Mouse (Mus musculus): Measurements from ENCODE around the gene Usp48. TPM values are rescaled to one million over a fixed set of nuclear protein-coding genes. Genes with fewer than 3 reads are reported as not detected.

The Usp48 gene
- total RNA-seq, 2 experiments from 2014 or later = 128 to 144 TPM

- intact Hi-C loops (cut with DNase I) = no loop called here
- H3K27ac ChIP-seq = peak overlapping the region; percentile 53
- TF ChIP-seq CTCF (IDR thresholded peaks at IDR 0.05) = no peak
These were observed 104.8 kb downstream of the Usp48 start for GRCm38 (mm10) chr4:137698076-137698985.

DNA sequence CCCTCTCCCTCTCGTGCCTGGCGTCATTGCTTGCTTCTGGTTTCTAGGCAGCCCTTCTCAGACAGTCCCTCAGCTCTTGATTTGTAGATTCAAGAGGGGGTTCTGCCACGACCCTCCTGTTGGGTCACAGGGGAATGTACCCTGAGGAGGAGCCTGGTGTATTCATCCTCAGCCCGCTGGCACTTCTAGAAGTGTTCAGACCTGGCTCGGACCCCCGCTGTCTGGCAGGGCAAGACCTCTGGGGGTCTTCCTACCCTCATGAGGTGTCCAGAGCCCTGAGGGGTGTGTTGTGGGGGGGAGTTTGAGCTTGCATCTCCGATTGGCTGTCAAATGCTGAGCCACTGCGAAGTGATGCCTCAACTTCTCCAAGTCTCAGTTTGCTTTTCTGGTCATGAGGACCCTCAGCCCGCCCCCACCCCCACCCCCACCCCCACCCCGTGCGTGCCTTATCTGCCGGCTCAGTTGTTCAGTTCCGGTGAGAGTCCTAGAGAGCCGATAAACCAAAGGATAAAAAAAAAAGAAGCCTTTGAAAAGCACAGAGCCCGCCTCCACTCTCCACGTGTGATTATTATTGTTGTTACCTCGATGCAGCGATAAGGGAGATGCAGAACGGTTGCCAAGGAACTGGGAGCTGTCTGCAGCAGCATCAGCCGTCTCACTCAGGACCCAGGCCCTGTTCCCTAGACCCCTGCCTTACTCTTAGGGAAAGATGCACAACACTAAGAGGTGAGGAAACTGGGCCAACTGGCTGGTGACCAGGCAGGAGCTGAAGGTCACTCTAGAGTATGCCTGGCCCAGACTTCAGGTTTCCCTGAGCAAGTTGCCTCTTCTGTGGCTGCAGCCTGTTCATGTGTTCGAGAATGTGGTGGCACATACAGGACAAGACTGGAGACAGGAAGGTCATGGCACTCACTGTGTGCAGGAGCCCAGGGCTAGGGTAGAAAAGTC lies 106.0 kb downstream of the Usp48 start:
- intact Hi-C loops (cut with DNase I) = no loop called here

More at GRCm38 (mm10) chr4:137698076-137698985, 104.8 kb downstream of the Usp48 start:
- no peak overlapping the region for H3K4me3 ChIP-seq
- DNase-seq (ENCODE audit: extremely low spot score in 1 of 2, low spot score in 2 of 2) = no peak

DNA sequence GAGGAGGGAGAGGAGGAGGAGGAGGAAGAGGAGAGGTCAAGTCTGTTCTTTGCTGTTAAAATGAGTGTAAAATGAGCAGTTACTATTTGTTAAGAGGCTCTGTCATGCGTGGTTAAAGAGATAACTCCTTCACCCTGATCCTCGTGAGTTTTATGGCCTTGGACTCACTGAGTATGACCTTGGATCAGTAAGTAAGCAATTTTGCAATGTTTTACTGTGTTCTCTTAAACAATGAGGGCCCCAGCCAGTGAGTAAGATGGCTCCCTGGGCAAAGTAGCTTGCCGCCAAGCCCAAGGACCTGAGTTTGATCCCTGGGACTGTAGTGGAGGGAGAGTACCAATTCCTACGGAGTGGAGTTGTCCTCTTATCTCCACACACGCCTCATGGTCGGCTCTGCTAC lies 107.4 kb downstream of the Usp48 start:
- intact Hi-C loops (cut with DNase I) = no loop called here
- no peak for TF ChIP-seq CTCF (IDR thresholded peaks at IDR 0.05)

More for the DNA sequence above, 106.0 kb downstream of the Usp48 start:
- Histone ChIP-seq H3K4me3 (no peak overlapping the region), H3K27ac (peak overlapping the region; percentile 53; the same call in 1 of the 2 replicates)
- DNase-seq (ENCODE audit: extremely low spot score in 1 of 2, low spot score in 2 of 2) = no peak
- no peak for TF ChIP-seq CTCF (IDR thresholded peaks at IDR 0.05)

GRCm38 (mm10) chr4:137703077-137703476 lies 109.5 kb downstream of the Usp48 start:
- no peak overlapping the region for H3K4me3 ChIP-seq
- intact Hi-C loops (cut with DNase I) = no loop called here
- no peak for DNase-seq (ENCODE audit: extremely low spot score in 1 of 2, low spot score in 2 of 2)
- TF ChIP-seq CTCF (IDR thresholded peaks at IDR 0.05) = no peak
- H3K27ac ChIP-seq = no peak overlapping the region

More for the DNA sequence above, 107.4 kb downstream of the Usp48 start:
- Histone ChIP-seq H3K27ac (no peak overlapping the region), H3K4me3 (no peak overlapping the region)
- DNase-seq (ENCODE audit: extremely low spot score in 1 of 2, low spot score in 2 of 2) = no peak

- DNase-seq (ENCODE audit: extremely low spot score in 1 of 2, low spot score in 2 of 2) = no peak
- intact Hi-C loops (cut with DNase I) = no loop called here
- no peak overlapping the region for H3K4me3 ChIP-seq
- no peak for TF ChIP-seq CTCF (IDR thresholded peaks at IDR 0.05)
- H3K27ac ChIP-seq = no peak overlapping the region
These were observed 111.0 kb downstream of the Usp48 start for GRCm38 (mm10) chr4:137704561-137704960.

- no peak overlapping the region for H3K4me3 ChIP-seq
- no peak for DNase-seq (ENCODE audit: extremely low spot score in 1 of 2, low spot score in 2 of 2)
- TF ChIP-seq CTCF (IDR thresholded peaks at IDR 0.05) = no peak
- intact Hi-C loops (cut with DNase I) = no loop called here
- no peak overlapping the region for H3K27ac ChIP-seq
These were observed 111.8 kb downstream of the Usp48 start for GRCm38 (mm10) chr4:137705379-137705778.

GRCm38 (mm10) chr4:137706510-137706909 lies 113.0 kb downstream of the Usp48 start:
- Histone ChIP-seq H3K27ac (no peak overlapping the region), H3K4me3 (no peak overlapping the region)
- TF ChIP-seq CTCF (IDR thresholded peaks at IDR 0.05) = no peak
- intact Hi-C loops (cut with DNase I) = no loop called here
- no peak for DNase-seq (ENCODE audit: extremely low spot score in 1 of 2, low spot score in 2 of 2)

DNA sequence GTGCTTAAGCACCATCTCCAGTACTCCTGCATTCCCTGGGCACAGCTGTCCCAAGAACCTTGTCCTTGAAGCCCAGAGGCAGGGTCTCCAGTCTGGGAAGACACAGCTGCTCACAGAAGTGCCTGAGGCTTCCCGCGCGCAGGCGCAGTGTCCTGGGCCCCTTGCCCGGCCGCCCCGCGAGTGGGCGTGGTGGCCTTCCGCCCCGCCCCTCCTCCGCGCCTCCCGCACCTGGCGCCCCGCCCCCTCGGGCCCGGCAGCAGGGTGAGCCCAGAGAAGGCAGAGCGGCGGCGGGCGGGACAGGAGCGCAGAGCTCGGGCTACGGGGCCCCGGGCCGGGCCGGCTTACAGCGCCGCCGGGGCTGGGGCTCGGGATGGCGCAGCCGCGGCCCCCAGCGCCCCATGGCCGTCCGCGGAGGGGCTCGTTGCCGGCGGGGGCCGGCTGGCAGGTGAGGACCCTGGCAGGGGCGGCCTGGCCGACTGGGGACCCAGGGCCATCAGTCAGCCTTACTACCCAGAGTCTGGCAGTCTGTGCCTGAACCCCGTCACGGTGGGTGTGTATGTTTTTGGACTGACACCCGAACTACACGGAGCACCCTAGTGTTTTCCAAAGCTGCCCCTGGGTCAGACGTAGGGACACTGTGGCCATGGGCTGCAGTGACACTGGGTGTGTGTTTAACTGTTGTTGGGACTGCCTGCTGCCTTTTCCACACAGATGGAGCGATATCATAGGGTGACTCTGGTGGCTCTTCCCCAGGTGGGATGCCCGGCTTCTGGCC lies 113.8 kb downstream of the Usp48 start:
- TF ChIP-seq CTCF (IDR thresholded peaks at IDR 0.05) = no peak
- H3K27ac ChIP-seq = no peak overlapping the region
- DNase-seq (ENCODE audit: extremely low spot score in 1 of 2, low spot score in 2 of 2) = peak; percentile 64 to 78
- intact Hi-C loops (cut with DNase I) = loop anchor here (1.0 kb wide), 1 partner anchor 71 kb away; no protein-coding TSS in a partner anchor
- peak overlapping the region; percentile 27 for H3K4me3 ChIP-seq

Other genes starting within 250 kb of the Usp48 start
- gene Cdc42, start 236.0 kb upstream of the Usp48 start, total RNA-seq (2021) = 100 to 1,000 TPM; 294 to 318 TPM
- gene Cela3a, start 184.0 kb upstream of the Usp48 start, total RNA-seq (2021) = not detected
- not detected for gene Cela3b, start 163.2 kb upstream of the Usp48 start, total RNA-seq (2021)
- not detected for gene 1700013G24Rik, start 140.5 kb upstream of the Usp48 start, total RNA-seq (2021)
- gene Hspg2, start 125.0 kb upstream of the Usp48 start, total RNA-seq (2021) = 1 to 10 TPM; 5.5 to 6.5 TPM
- gene Ldlrad2, start 19.2 kb upstream of the Usp48 start, total RNA-seq (2021) = not detected
- gene Rap1gap, start 71.0 kb downstream of the Usp48 start, total RNA-seq (2021) = 100 to 1,000 TPM; 267 to 315 TPM
- 1 to 10 TPM; 5.1 to 8.5 TPM for gene Alpl, start 202.6 kb downstream of the Usp48 start, total RNA-seq (2021)

Measured in left cerebral cortex, adult 2 months (tissue).